Mouse (Mus musculus): Measurements from ENCODE around the gene Tmem54. TPM values are rescaled to one million over a fixed set of nuclear protein-coding genes. Genes with fewer than 3 reads are reported as not detected.

Tmem54 gene
- polyA plus RNA-seq, 1 experiment from 2014 or later, result not detected

GRCm38 (mm10) chr4:129136579-129137391, 31.4 kb downstream of the Tmem54 start, which contains the start of gene Fndc5:
Fndc5 (plus strand) TSS chr4:129136999.
- Histone ChIP-seq H3K4me2 (peak within 1 kb of the TSS; percentile 97), H3K27me3 (0 out of 2 replicates have a peak, but pooled peaks cover 8% of the 10 kb centered on the region), H3K27ac (replicated peaks) (no peak within 1 kb of the TSS), H3K9me3 (no peaks in the 10 kb centered on the region), H3K4me1 (replicated peaks) (peaks cover 27% of the 10 kb centered on the region), H3K36me3 (no peaks in the 10 kb centered on the region), H3K9ac (peak within 1 kb of the TSS; percentile 67), H3K4me3 (peak within 1 kb of the TSS; percentile 56)
- 0 out of 2 replicates have a peak, but pooled peaks have one; percentile 21 for ATAC-seq (ENCODE audit: low FRiP score, low read depth)
- WGBS, result 3% methylated on average over 21 of the region's 80 CpGs

- Histone ChIP-seq H3K9ac (peak overlapping the region; percentile 67), H3K4me3 (peak overlapping the region; percentile 56), H3K4me2 (peak overlapping the region; percentile 97), H3K4me1 (replicated peaks) (peaks cover 36% of the 10 kb centered on the region), H3K36me3 (no peaks in the 10 kb centered on the region), H3K9me3 (no peaks in the 10 kb centered on the region), H3K27ac (replicated peaks) (no peak overlapping the region), H3K27me3 (0 out of 2 replicates have a peak, but pooled peaks cover 8% of the 10 kb centered on the region)
- ATAC-seq (ENCODE audit: low FRiP score, low read depth), result no peak
- WGBS, result 43% methylated on average over 14 of the region's 14 CpGs
Observed at GRCm38 (mm10) chr4:129137392-129138321, 32.3 kb downstream of the Tmem54 start.

DNA sequence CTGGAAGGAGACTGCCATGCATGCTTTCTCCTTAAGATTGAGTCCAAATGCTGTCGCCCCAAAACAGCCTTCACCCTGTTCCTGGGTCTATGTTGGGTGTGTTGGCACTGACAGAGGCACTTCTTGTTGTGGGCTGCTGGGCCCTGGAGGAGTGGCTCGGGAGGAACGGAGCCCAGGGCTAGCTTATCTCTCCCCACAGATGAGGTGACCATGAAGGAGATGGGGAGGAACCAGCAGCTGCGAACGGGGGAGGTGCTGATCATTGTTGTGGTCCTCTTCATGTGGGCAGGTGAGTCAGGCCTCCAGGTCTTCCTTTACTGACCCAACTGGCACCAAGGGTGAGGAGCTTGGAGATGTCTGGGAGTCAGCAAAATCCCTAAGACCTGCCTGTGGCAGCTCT, 34.3 kb downstream of the Tmem54 start:
- H3K36me3 ChIP-seq, result no peaks in the 10 kb centered on the region
- no peak overlapping the region for H3K4me3 ChIP-seq
- no peaks in the 10 kb centered on the region for H3K9me3 ChIP-seq
- H3K9ac ChIP-seq, result no peak overlapping the region
- H3K4me2 ChIP-seq, result no peak overlapping the region
- peaks cover 48% of the 10 kb centered on the region for H3K4me1 ChIP-seq (replicated peaks)
- no peak for ATAC-seq (ENCODE audit: low FRiP score, low read depth)
- H3K27me3 ChIP-seq, result 0 out of 2 replicates have a peak, but pooled peaks cover 8% of the 10 kb centered on the region
- 88% methylated on average over 5 of the region's 5 CpGs for WGBS
- no peak overlapping the region for H3K27ac ChIP-seq (replicated peaks)

DNA sequence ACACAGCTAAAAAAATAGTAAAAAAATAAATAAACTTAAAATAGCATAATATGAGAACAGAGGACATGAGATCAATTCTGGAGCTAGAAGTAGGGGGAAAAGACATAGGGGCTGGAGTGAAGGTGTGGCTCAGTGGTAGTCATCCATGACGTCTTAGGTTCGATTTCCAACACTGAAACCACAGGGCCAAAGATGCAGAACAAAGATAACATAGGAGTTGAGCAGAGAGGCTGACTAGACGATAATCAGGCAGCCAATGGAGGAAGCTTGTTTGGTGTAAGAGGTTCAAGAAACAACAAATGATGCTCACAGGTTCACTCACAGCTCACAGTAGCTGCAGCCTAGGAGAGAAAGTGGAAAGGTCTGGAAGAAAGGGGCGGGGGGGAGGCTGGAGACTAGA, 35.5 kb downstream of the Tmem54 start:
- peaks cover 53% of the 10 kb centered on the region for H3K4me1 ChIP-seq (replicated peaks)
- no peak overlapping the region for H3K4me2 ChIP-seq
- no peak overlapping the region for H3K9ac ChIP-seq
- WGBS, result 88% methylated on average over 4 of the region's 4 CpGs
- H3K27me3 ChIP-seq, result 0 out of 2 replicates have a peak, but pooled peaks cover 4% of the 10 kb centered on the region
- no peaks in the 10 kb centered on the region for H3K36me3 ChIP-seq
- ATAC-seq (ENCODE audit: low FRiP score, low read depth), result no peak
- no peak overlapping the region for H3K27ac ChIP-seq (replicated peaks)
- H3K9me3 ChIP-seq, result no peaks in the 10 kb centered on the region
- H3K4me3 ChIP-seq, result no peak overlapping the region

DNA sequence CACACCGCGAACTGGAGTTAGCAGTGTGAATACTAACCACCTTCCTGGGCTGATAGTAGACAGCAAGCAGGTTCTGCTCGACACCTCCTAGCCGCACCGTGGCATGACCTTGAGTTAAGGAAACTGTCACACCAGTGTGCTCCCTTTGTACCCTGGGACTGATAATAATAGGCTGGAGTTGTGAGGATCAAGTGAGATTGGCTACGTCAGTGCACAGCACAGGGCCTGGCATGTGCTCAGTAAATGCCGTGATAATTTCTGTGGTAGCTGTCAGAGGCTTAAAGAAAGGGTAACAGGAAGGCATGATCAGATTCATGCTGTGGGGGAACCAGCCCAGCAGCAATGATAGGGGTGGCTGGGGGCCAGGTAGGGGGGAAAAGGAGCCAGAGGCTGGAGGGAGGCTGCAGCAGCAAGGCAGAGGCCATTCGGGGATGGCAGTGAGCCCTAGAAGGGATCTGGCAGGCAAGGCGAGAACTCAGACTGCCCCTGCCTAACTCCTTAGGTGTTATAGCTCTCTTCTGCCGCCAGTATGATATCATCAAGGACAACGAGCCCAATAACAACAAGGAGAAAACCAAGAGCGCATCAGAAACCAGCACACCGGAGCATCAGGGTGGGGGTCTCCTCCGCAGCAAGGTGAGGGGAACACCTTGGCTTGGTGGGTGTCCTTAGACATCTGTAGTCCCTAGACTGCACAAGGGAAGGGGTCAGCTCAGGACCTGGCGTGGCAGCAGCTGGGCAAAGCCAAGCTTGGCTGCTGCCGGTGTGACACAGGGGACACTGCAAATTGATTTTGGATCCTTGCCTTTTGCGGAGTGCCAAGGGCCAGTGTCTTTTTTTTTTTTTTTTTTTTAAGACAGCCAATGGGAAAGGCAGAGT, 36.5 kb downstream of the Tmem54 start:
- peaks cover 47% of the 10 kb centered on the region for H3K4me1 ChIP-seq (replicated peaks)
- H3K9me3 ChIP-seq, result no peaks in the 10 kb centered on the region
- ATAC-seq (ENCODE audit: low FRiP score, low read depth), result no peak
- H3K27me3 ChIP-seq, result 0 out of 2 replicates have a peak, but pooled peaks cover 4% of the 10 kb centered on the region
- peak overlapping the region; percentile 25; the same call in 1 of the 2 replicates for H3K27ac ChIP-seq (replicated peaks)
- H3K4me3 ChIP-seq, result no peak overlapping the region
- H3K9ac ChIP-seq, result no peak overlapping the region
- no peaks in the 10 kb centered on the region for H3K36me3 ChIP-seq
- no peak overlapping the region for H3K4me2 ChIP-seq
- WGBS, result 63% methylated on average over 17 of the region's 17 CpGs

DNA sequence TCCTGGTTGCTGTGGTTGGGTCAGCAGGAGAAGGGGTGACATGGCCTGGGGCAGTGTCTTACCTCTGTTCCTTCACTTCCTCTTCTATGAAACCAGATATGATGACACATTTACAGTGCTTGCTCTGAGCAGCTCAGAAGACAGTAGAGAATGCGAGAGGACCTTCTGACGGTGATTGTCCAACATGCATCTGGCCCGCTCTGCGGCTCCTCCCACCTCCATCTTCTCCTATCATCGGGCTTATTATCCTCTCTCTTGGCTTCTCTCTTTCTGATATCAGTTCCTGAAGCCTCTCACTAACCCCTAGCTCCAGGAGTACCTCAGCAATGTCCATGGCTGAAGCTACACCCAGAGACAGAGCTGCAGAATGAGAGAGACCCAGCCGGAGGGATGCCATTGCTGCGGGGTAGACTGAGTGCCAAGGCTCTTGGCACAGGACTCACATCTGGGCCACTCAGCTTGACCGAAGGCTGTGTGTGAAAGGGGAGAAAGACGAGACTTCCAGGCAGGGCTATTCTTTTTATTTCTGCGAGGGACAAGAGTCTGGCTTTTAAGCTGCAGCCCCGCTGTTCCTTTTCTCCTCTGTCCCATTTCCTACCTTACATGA, 37.2 kb downstream of the Tmem54 start:
- H3K36me3 ChIP-seq, result no peaks in the 10 kb centered on the region
- peaks cover 41% of the 10 kb centered on the region for H3K4me1 ChIP-seq (replicated peaks)
- no peak overlapping the region for H3K4me3 ChIP-seq
- no peaks in the 10 kb centered on the region for H3K9me3 ChIP-seq
- no peak overlapping the region for H3K9ac ChIP-seq
- H3K27me3 ChIP-seq, result 0 out of 2 replicates have a peak, but pooled peaks cover 4% of the 10 kb centered on the region
- no peak for ATAC-seq (ENCODE audit: low FRiP score, low read depth)
- H3K27ac ChIP-seq (replicated peaks), result 0 out of 2 replicates have a peak overlapping the region, but pooled peaks have one; percentile 14
- 77% methylated on average over 11 of the region's 11 CpGs for WGBS
- no peak overlapping the region for H3K4me2 ChIP-seq

DNA sequence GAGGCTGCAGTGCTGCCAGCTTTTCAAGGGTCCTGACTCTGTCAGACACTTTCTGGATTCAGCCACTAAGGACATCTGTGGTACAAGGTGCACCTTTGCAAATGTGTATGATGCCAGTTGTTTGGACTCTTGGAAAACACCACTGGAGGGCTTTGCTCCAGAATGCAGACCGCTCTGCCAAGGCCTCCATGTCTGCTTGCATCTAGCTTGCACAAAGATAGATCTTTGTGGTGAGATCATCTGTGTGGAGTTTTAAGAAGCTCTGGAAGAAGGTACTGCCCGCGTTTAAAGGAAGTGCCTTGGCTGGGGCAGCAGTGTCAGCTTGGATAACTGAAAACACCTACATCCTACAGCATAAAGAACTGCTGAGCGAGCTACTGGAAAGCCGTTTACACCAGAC, 38.2 kb downstream of the Tmem54 start:
- WGBS, result 91% methylated on average over 5 of the region's 5 CpGs
- Histone ChIP-seq H3K36me3 (no peaks in the 10 kb centered on the region), H3K27me3 (0 out of 2 replicates have a peak, but pooled peaks cover 1% of the 10 kb centered on the region), H3K9me3 (no peaks in the 10 kb centered on the region), H3K9ac (no peak overlapping the region), H3K4me2 (no peak overlapping the region), H3K4me3 (no peak overlapping the region), H3K4me1 (replicated peaks) (peaks cover 39% of the 10 kb centered on the region), H3K27ac (replicated peaks) (peak overlapping the region; percentile 84; the same call in 1 of the 2 replicates)
- ATAC-seq (ENCODE audit: low FRiP score, low read depth), result no peak

DNA sequence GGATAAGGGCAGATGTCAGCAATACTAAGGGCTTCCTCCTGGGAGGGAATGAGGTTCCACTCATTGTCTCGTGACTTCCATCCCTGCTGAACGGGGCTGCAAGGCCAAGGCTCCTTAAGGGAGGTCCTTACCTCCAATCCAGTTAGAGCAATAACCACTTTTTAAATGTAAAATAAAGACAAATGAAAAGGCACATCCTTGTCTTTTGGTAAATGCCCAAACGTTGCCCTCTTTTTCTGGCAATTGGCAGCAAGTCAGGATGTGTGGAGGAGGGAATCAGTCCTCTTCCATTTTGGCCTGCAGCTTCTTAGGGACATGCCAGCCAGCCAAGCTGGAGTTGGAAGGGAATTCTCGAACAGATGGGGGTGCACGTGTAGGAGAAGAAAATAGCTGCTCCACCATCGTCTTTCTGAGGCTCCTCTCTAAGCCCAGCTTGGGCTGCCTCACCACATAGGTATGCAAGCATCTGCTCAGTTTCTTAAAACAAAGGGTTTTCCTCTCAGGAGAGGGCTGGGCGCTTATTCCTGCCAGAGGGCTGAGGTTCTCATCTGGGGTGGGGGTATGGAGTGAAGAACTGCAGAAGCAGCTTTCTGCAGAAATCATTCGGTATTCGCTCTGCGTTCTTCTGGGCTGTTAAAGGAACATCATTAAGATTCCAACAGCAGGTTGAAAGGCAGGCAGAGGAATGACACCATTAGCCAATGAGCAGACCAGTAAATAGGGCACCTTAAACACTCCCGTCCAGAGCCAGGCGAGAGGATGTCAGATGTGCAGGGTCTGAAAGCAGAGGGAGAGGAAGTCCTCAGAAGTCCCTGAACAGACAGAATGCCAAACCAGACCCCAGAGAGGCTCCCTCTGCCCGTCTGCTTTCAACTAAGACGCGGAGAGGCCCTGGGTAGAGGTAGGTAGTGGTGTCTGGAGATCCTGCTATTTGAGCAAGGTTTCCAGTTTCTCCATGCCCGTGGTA, 39.3 kb downstream of the Tmem54 start:
- Histone ChIP-seq H3K27ac (replicated peaks) (peak overlapping the region; percentile 84), H3K4me2 (no peak overlapping the region), H3K4me1 (replicated peaks) (peaks cover 40% of the 10 kb centered on the region), H3K9ac (peak overlapping the region; percentile 0; the same call in 1 of the 2 replicates), H3K9me3 (no peaks in the 10 kb centered on the region), H3K36me3 (peaks cover 5% of the 10 kb centered on the region; the same call in 1 of the 2 replicates), H3K4me3 (no peak overlapping the region), H3K27me3 (no peaks in the 10 kb centered on the region)
- 41% methylated on average over 16 of the region's 16 CpGs for WGBS
- ATAC-seq (ENCODE audit: low FRiP score, low read depth), result peak; percentile 78

GRCm38 (mm10) chr4:129145411-129145810, 40.1 kb downstream of the Tmem54 start:
- WGBS, result 67% methylated on average over 4 of the region's 4 CpGs
- Histone ChIP-seq H3K4me2 (no peak overlapping the region), H3K9me3 (no peaks in the 10 kb centered on the region), H3K36me3 (peaks cover 8% of the 10 kb centered on the region; the same call in 1 of the 2 replicates), H3K4me3 (no peak overlapping the region), H3K27ac (replicated peaks) (peak overlapping the region; percentile 84), H3K9ac (no peak overlapping the region), H3K27me3 (no peaks in the 10 kb centered on the region), H3K4me1 (replicated peaks) (peaks cover 40% of the 10 kb centered on the region)
- ATAC-seq (ENCODE audit: low FRiP score, low read depth), result no peak

DNA sequence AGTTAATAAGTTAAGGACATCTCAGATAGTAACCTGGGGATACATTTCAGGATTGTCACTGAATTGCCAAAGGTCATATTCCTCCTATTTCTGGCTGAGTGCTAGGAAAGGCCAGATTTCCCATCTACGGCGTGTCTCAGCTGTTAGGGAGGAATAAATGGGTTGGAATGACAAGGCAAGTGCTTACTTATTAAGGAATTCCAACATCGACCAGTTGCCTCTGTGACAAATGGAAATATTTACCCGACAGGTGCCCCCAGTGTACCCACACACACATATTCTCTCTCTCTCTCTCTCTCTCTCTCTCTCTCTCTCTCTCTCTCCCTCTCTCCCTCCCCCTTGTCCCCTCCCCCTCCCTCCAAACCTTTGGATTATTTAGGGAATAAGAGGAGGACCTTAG, 40.6 kb downstream of the Tmem54 start:
- Histone ChIP-seq H3K36me3 (peaks cover 8% of the 10 kb centered on the region; the same call in 1 of the 2 replicates), H3K4me3 (no peak overlapping the region), H3K9ac (no peak overlapping the region), H3K4me2 (no peak overlapping the region), H3K4me1 (replicated peaks) (peaks cover 40% of the 10 kb centered on the region), H3K27me3 (no peaks in the 10 kb centered on the region), H3K27ac (replicated peaks) (no peak overlapping the region; the same call in 1 of the 2 replicates), H3K9me3 (no peaks in the 10 kb centered on the region)
- no peak for ATAC-seq (ENCODE audit: low FRiP score, low read depth)
- WGBS, result 75% methylated on average over 4 of the region's 4 CpGs

All from hindbrain, embryonic 15.5 days (tissue).